Mouse (Mus musculus) liver, embryonic 16.5 days (tissue): Measurements from ENCODE around the gene Nell2. TPM values are rescaled to one million over a fixed set of nuclear protein-coding genes. Genes with fewer than 3 reads are reported as not detected.

Experiments used
- ATAC-seq: fragments of 200-750 bp; cut with Nextera tagmentation; 2 replicates; pipeline ENCODE4 v1.8.0; 2017; ENCODE audit warnings: low read depth, mild to moderate bottlenecking, moderate number of reproducible peaks, moderate library complexity
- H3K27ac ChIP-seq: fragments of 300-500 bp; sonication (generic); 2 replicates; pipeline ENCODE4 v1.5.1; 2014; ENCODE audit warnings: mild to moderate bottlenecking, low read length
- H3K27me3 ChIP-seq: fragments of 300-500 bp; sonication (generic); 2 replicates; pipeline ENCODE4 v1.6.1; 2014; ENCODE audit warnings: low read depth, low read length, mixed read lengths; ENCODE audit not compliant: control insufficient read depth, insufficient read depth
- H3K36me3 ChIP-seq: fragments of 300-500 bp; sonication (generic); 2 replicates; pipeline ENCODE4 v1.6.1; 2014; ENCODE audit warnings: mild to moderate bottlenecking; ENCODE audit not compliant: control insufficient read depth, insufficient read depth
- H3K4me1 ChIP-seq: fragments of 300-500 bp; sonication (generic); 2 replicates; pipeline ENCODE4 v1.6.1; 2014; ENCODE audit warnings: low read depth, low read length, mixed read lengths; ENCODE audit not compliant: control insufficient read depth
- H3K4me2 ChIP-seq: fragments of 300-500 bp; sonication (generic); 2 replicates; pipeline ENCODE4 v1.6.1; 2014; ENCODE audit warnings: low read depth, low read length, mixed read lengths
- H3K4me3 ChIP-seq: fragments of 300-500 bp; sonication (generic); 2 replicates; pipeline ENCODE4 v1.5.1; 2014; ENCODE audit warnings: low read depth, mild to moderate bottlenecking, low read length
- H3K9ac ChIP-seq: fragments of 300-500 bp; sonication (generic); 2 replicates; pipeline ENCODE4 v1.6.1; 2014; ENCODE audit warnings: low read depth, low read length
- H3K9me3 ChIP-seq: fragments of 300-500 bp; sonication (generic); replicated peaks from 2 replicates; pipeline ENCODE4 v1.6.1; 2016; ENCODE audit warnings: low read length; ENCODE audit not compliant: control insufficient read depth
- WGBS: fragments of 180-500 bp; shearing (Covaris S2); extraction: QIAGEN DNeasy Blood & Tissue Kit; methylation state at CpG from one replicate; pipeline ENCODE4 v1.1.7; 2014; ENCODE audit not compliant: insufficient replicate concordance; 5-methylcytosine and 5-hydroxymethylcytosine counted together
- polyA plus RNA-seq: library from polyadenylated mRNA; unstranded; fragments of >200 nt; fragmentation: Nextera tagmentation; extraction: Ambion mirVana; gene quantifications from 2 replicates; pipeline ENCODE4 v1.2.1, GENCODE M21; 2015

The Nell2 gene
- polyA plus RNA-seq, 1 experiment from 2014 or later: 0.21 TPM

- ATAC-seq: no peak
- H3K36me3 ChIP-seq: no peaks in the 10 kb centered on the region
- 66% methylated on average over 10 of the region's 10 CpGs for WGBS
Measured at GRCm38 (mm10) chr15:95296561-95296960, 231.8 kb downstream of the Nell2 start.

GRCm38 (mm10) chr15:95289047-95289446, 239.3 kb downstream of the Nell2 start:
- 56% methylated on average over 10 of the region's 10 CpGs for WGBS
- no peak for ATAC-seq
- no peak overlapping the region for H3K4me2 ChIP-seq

More at GRCm38 (mm10) chr15:95296561-95296960, 231.8 kb downstream of the Nell2 start:
- H3K9me3 ChIP-seq: no peaks in the 10 kb centered on the region
- no peak overlapping the region for H3K4me3 ChIP-seq
- H3K4me1 ChIP-seq: no peaks in the 10 kb centered on the region
- H3K27ac ChIP-seq: no peak overlapping the region
- no peak overlapping the region for H3K9ac ChIP-seq
- H3K4me2 ChIP-seq: no peak overlapping the region
- no peaks in the 10 kb centered on the region for H3K27me3 ChIP-seq

DNA sequence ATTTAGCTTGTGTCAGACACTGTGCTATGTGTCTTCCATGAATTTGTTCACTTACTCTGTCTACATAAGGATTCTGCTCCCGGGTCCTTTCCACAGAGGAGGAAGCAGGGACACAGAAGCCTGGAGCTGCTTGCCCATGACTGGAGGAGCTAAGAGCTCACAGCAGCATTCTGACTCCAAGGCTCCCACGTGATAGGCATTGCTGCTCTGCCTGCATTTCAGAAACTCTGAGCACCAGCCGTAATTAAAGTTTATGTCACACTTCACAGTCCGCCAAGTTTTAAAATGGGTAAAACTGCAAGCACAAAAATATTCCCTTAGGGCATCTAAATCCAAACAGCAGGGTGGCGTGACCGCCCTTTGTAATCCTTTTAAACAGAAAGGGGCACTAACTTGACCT, 243.2 kb downstream of the Nell2 start:
- Histone ChIP-seq H3K9me3 (no peaks in the 10 kb centered on the region), H3K36me3 (no peaks in the 10 kb centered on the region), H3K4me3 (no peak overlapping the region), H3K27me3 (no peaks in the 10 kb centered on the region), H3K27ac (no peak overlapping the region), H3K9ac (no peak overlapping the region), H3K4me2 (no peak overlapping the region), H3K4me1 (no peaks in the 10 kb centered on the region)
- WGBS: 57% methylated on average over 6 of the region's 6 CpGs
- no peak for ATAC-seq

More at GRCm38 (mm10) chr15:95289047-95289446, 239.3 kb downstream of the Nell2 start:
- no peak overlapping the region for H3K4me3 ChIP-seq
- no peaks in the 10 kb centered on the region for H3K4me1 ChIP-seq
- no peak overlapping the region for H3K9ac ChIP-seq
- no peaks in the 10 kb centered on the region for H3K36me3 ChIP-seq
- no peaks in the 10 kb centered on the region for H3K27me3 ChIP-seq
- no peaks in the 10 kb centered on the region for H3K9me3 ChIP-seq
- H3K27ac ChIP-seq: no peak overlapping the region

DNA sequence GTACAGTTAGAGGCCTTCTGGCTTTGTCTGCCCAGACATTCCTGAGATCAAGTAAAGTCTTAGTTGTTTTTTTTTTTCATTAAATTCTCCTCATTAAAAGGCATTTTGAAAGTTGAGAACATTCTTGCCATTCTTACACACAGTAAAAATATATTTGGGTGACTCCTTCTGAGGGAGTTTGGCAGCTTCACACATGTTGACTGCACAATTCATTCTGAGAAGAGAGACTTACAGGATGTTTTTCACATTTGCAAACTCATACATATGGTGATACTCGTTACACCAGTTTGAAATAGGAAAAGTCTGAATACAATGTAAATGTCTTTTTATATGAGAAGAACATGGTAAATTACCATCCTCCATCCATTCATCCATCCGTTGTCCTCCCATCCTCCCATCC, 247.4 kb downstream of the Nell2 start:
- no peak for ATAC-seq
- no peak overlapping the region for H3K9ac ChIP-seq
- 58% methylated on average over 2 of the region's 2 CpGs for WGBS

GRCm38 (mm10) chr15:95278001-95278400, 250.4 kb downstream of the Nell2 start:
- 67% methylated on average over 4 of the region's 4 CpGs for WGBS

More for the DNA sequence above, 247.4 kb downstream of the Nell2 start:
- Histone ChIP-seq H3K27me3 (no peaks in the 10 kb centered on the region), H3K4me3 (no peak overlapping the region), H3K4me2 (no peak overlapping the region), H3K9me3 (no peaks in the 10 kb centered on the region), H3K4me1 (no peaks in the 10 kb centered on the region), H3K27ac (no peak overlapping the region), H3K36me3 (no peaks in the 10 kb centered on the region)

DNA sequence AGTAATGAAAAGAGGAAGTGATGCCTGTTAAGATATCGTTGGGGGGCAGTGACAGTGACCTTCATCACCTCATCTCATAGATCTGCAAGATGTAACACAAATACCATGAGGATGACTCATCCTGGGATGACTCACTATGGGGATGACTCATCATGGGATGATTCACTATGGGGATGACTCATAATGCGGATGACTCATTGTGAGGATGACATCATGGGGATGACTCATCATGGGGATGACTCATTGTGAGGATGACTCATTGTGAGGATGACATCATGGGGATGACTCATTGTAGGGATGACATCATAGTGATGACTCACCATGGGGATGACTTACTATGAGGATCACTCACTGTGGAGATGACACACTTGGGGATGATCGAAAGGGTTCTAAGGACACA, 251.8 kb downstream of the Nell2 start:
- Histone ChIP-seq H3K27ac (no peak overlapping the region), H3K4me2 (no peak overlapping the region), H3K9me3 (no peaks in the 10 kb centered on the region), H3K4me3 (no peak overlapping the region), H3K9ac (no peak overlapping the region), H3K36me3 (no peaks in the 10 kb centered on the region), H3K27me3 (no peaks in the 10 kb centered on the region), H3K4me1 (no peaks in the 10 kb centered on the region)
- 71% methylated on average over 3 of the region's 3 CpGs for WGBS
- ATAC-seq: no peak

More at GRCm38 (mm10) chr15:95278001-95278400, 250.4 kb downstream of the Nell2 start:
- no peaks in the 10 kb centered on the region for H3K4me1 ChIP-seq
- no peaks in the 10 kb centered on the region for H3K27me3 ChIP-seq
- no peak overlapping the region for H3K27ac ChIP-seq
- no peak overlapping the region for H3K4me3 ChIP-seq
- no peak overlapping the region for H3K4me2 ChIP-seq
- H3K9ac ChIP-seq: no peak overlapping the region
- no peak for ATAC-seq
- H3K36me3 ChIP-seq: no peaks in the 10 kb centered on the region
- H3K9me3 ChIP-seq: no peaks in the 10 kb centered on the region

GRCm38 (mm10) chr15:95275553-95275952, 252.8 kb downstream of the Nell2 start:
- Histone ChIP-seq H3K4me2 (no peak overlapping the region), H3K4me3 (no peak overlapping the region), H3K36me3 (no peaks in the 10 kb centered on the region), H3K27me3 (no peaks in the 10 kb centered on the region), H3K9me3 (no peaks in the 10 kb centered on the region), H3K4me1 (no peaks in the 10 kb centered on the region), H3K9ac (no peak overlapping the region), H3K27ac (no peak overlapping the region)
- ATAC-seq: no peak
- WGBS: 62% methylated on average over 5 of the region's 5 CpGs

- WGBS: 49% methylated on average over 3 of the region's 3 CpGs
- H3K27ac ChIP-seq: no peak overlapping the region
- H3K36me3 ChIP-seq: no peaks in the 10 kb centered on the region
- H3K4me3 ChIP-seq: no peak overlapping the region
- H3K4me1 ChIP-seq: no peaks in the 10 kb centered on the region
- H3K9ac ChIP-seq: no peak overlapping the region
- no peaks in the 10 kb centered on the region for H3K27me3 ChIP-seq
- H3K9me3 ChIP-seq: no peaks in the 10 kb centered on the region
- ATAC-seq: no peak
- H3K4me2 ChIP-seq: no peak overlapping the region
Measured at GRCm38 (mm10) chr15:95273236-95273635, 255.1 kb downstream of the Nell2 start.

GRCm38 (mm10) chr15:95272167-95272566, 256.2 kb downstream of the Nell2 start:
- no peaks in the 10 kb centered on the region for H3K4me1 ChIP-seq
- no peaks in the 10 kb centered on the region for H3K27me3 ChIP-seq
- no peaks in the 10 kb centered on the region for H3K36me3 ChIP-seq
- no peak overlapping the region for H3K9ac ChIP-seq
- no peak overlapping the region for H3K4me2 ChIP-seq
- H3K9me3 ChIP-seq: no peaks in the 10 kb centered on the region
- WGBS: 78% methylated on average over 3 of the region's 3 CpGs
- H3K27ac ChIP-seq: no peak overlapping the region
- no peak for ATAC-seq
- H3K4me3 ChIP-seq: no peak overlapping the region
